Mouse (Mus musculus) kidney, embryonic 16.5 days (tissue): ENCODE results near the gene Lmtk3. TPM values are rescaled to one million over a fixed set of nuclear protein-coding genes. Genes with fewer than 3 reads are reported as not detected.

Source experiments
- ATAC-seq: fragments of 200-750 bp; cut with Nextera tagmentation; 2 replicates; pipeline ENCODE4 v1.8.0; 2017; ENCODE audit warnings: moderate TSS enrichment; ENCODE audit not compliant: low FRiP score, low TSS enrichment
- H3K27ac ChIP-seq: fragments of 300-500 bp; sonication (generic); 2 replicates; pipeline ENCODE4 v1.5.1; 2014; ENCODE audit warnings: low read length
- H3K27me3 ChIP-seq: fragments of 300-500 bp; sonication (generic); 2 replicates; pipeline ENCODE4 v1.6.1; 2014; ENCODE audit warnings: low read length, control low read depth, mixed read lengths; ENCODE audit not compliant: insufficient read depth
- H3K36me3 ChIP-seq: fragments of 300-500 bp; sonication (generic); 2 replicates; pipeline ENCODE4 v1.6.1; 2014; ENCODE audit warnings: low read length, control low read depth, mixed read lengths; ENCODE audit not compliant: insufficient read depth
- H3K4me1 ChIP-seq: fragments of 300-500 bp; sonication (generic); 2 replicates; pipeline ENCODE4 v1.6.1; 2014; ENCODE audit warnings: low read length, control low read depth, mixed read lengths; ENCODE audit not compliant: insufficient read depth
- H3K4me2 ChIP-seq: fragments of 300-500 bp; sonication (generic); replicated peaks from 2 replicates; pipeline ENCODE4 v1.6.1; 2014; ENCODE audit warnings: low read depth, low read length
- H3K4me3 ChIP-seq: fragments of 300-500 bp; sonication (generic); 2 replicates; pipeline ENCODE4 v1.5.1; 2014; ENCODE audit warnings: mild to moderate bottlenecking, low read length
- H3K9ac ChIP-seq: fragments of 300-500 bp; sonication (generic); replicated peaks from 2 replicates; pipeline ENCODE4 v1.6.1; 2014; ENCODE audit warnings: low read length
- H3K9me3 ChIP-seq: fragments of 300-500 bp; sonication (generic); 2 replicates; pipeline ENCODE4 v1.6.1; 2016; ENCODE audit warnings: low read length, control low read depth
- WGBS: fragments of 180-500 bp; shearing (Covaris S2); extraction: QIAGEN DNeasy Blood & Tissue Kit; methylation state at CpG from one replicate; pipeline ENCODE4 v1.1.7; 2014; 5-methylcytosine and 5-hydroxymethylcytosine counted together
- polyA plus RNA-seq: library from polyadenylated mRNA; unstranded; fragments of >200 nt; fragmentation: Nextera tagmentation; extraction: Ambion mirVana; gene quantifications from 2 replicates; pipeline ENCODE4 v1.2.1, GENCODE M21; 2015

Lmtk3 gene
- polyA plus RNA-seq, 1 experiment from 2014 or later, result 1.3 TPM

- Histone ChIP-seq H3K4me3 (no peak overlapping the region), H3K27ac (no peak overlapping the region), H3K27me3 (no peaks in the 10 kb centered on the region), H3K36me3 (no peaks in the 10 kb centered on the region), H3K9ac (0 out of 2 replicates have a peak overlapping the region, but pooled peaks have one; percentile 37), H3K9me3 (no peaks in the 10 kb centered on the region; the same call in 1 of the 2 replicates), H3K4me2 (no peak overlapping the region), H3K4me1 (peaks cover 10% of the 10 kb centered on the region; the same call in 1 of the 2 replicates)
- peak; percentile 46; the same call in 1 of the 2 replicates for ATAC-seq
- 29% methylated on average over 9 of the region's 10 CpGs for whole genome bisulfite sequencing
Observed at GRCm38 (mm10) chr7:45749401-45749800, 34.1 kb upstream of the Lmtk3 start.

GRCm38 (mm10) chr7:45750162-45750561 lies 33.4 kb upstream of the Lmtk3 start:
- ATAC-seq, result no peak
- Histone ChIP-seq H3K9ac (no peak overlapping the region), H3K4me1 (peaks cover 10% of the 10 kb centered on the region; the same call in 1 of the 2 replicates), H3K4me3 (no peak overlapping the region), H3K27ac (no peak overlapping the region), H3K36me3 (no peaks in the 10 kb centered on the region), H3K4me2 (no peak overlapping the region), H3K27me3 (no peaks in the 10 kb centered on the region), H3K9me3 (no peaks in the 10 kb centered on the region; the same call in 1 of the 2 replicates)
- 55% methylated on average over 9 of the region's 9 CpGs for WGBS

- H3K9me3 ChIP-seq, result no peaks in the 10 kb centered on the region
- H3K4me1 ChIP-seq, result peaks cover 5% of the 10 kb centered on the region; the same call in 1 of the 2 replicates
- ATAC-seq, result no peak
- no peak overlapping the region for H3K4me3 ChIP-seq
- peaks cover 21% of the 10 kb centered on the region for H3K27me3 ChIP-seq
- H3K4me2 ChIP-seq, result no peak overlapping the region
- no peaks in the 10 kb centered on the region for H3K36me3 ChIP-seq
- no peak overlapping the region for H3K9ac ChIP-seq
- no peak overlapping the region for H3K27ac ChIP-seq
- WGBS, result 55% methylated on average over 6 of the region's 6 CpGs
Observed at GRCm38 (mm10) chr7:45755703-45756102, 27.8 kb upstream of the Lmtk3 start.

GRCm38 (mm10) chr7:45759400-45759799 lies 24.1 kb upstream of the Lmtk3 start:
- Histone ChIP-seq H3K4me1 (peaks cover 5% of the 10 kb centered on the region; the same call in 1 of the 2 replicates), H3K27me3 (peaks cover 21% of the 10 kb centered on the region), H3K27ac (no peak overlapping the region), H3K4me3 (peak overlapping the region; percentile 30), H3K9me3 (no peaks in the 10 kb centered on the region), H3K36me3 (no peaks in the 10 kb centered on the region), H3K9ac (peak overlapping the region; percentile 54), H3K4me2 (peak overlapping the region; percentile 53)
- WGBS, result 3% methylated on average over 27 of the region's 27 CpGs
- ATAC-seq, result peak; percentile 92

GRCm38 (mm10) chr7:45760151-45760550 lies 23.4 kb upstream of the Lmtk3 start:
- Histone ChIP-seq H3K36me3 (no peaks in the 10 kb centered on the region), H3K9me3 (no peaks in the 10 kb centered on the region), H3K9ac (no peak overlapping the region), H3K4me3 (no peak overlapping the region), H3K4me2 (no peak overlapping the region), H3K27me3 (peaks cover 21% of the 10 kb centered on the region), H3K27ac (no peak overlapping the region), H3K4me1 (peaks cover 5% of the 10 kb centered on the region; the same call in 1 of the 2 replicates)
- ATAC-seq, result 0 out of 2 replicates have a peak, but pooled peaks have one; percentile 9
- 65% methylated on average over 5 of the region's 5 CpGs for WGBS

- Histone ChIP-seq H3K36me3 (no peaks in the 10 kb centered on the region), H3K27ac (no peak overlapping the region), H3K4me3 (no peak overlapping the region), H3K27me3 (no peaks in the 10 kb centered on the region), H3K9me3 (no peaks in the 10 kb centered on the region), H3K9ac (no peak overlapping the region), H3K4me2 (no peak overlapping the region), H3K4me1 (no peaks in the 10 kb centered on the region)
- no peak for ATAC-seq
- WGBS, result 51% methylated on average over 8 of the region's 8 CpGs
Observed at GRCm38 (mm10) chr7:45765995-45766394, 17.5 kb upstream of the Lmtk3 start.

GRCm38 (mm10) chr7:45766764-45767163 lies 16.8 kb upstream of the Lmtk3 start:
- Histone ChIP-seq H3K36me3 (no peaks in the 10 kb centered on the region), H3K27me3 (no peaks in the 10 kb centered on the region), H3K9me3 (no peaks in the 10 kb centered on the region), H3K4me1 (no peaks in the 10 kb centered on the region), H3K9ac (no peak overlapping the region), H3K4me3 (no peak overlapping the region), H3K27ac (no peak overlapping the region), H3K4me2 (no peak overlapping the region)
- 43% methylated on average over 6 of the region's 8 CpGs for WGBS
- 0 out of 2 replicates have a peak, but pooled peaks have one; percentile 12 for ATAC-seq

GRCm38 (mm10) chr7:45767500-45767899 lies 16.0 kb upstream of the Lmtk3 start:
- H3K4me1 ChIP-seq, result no peaks in the 10 kb centered on the region
- no peaks in the 10 kb centered on the region for H3K9me3 ChIP-seq
- H3K9ac ChIP-seq, result no peak overlapping the region
- H3K27ac ChIP-seq, result no peak overlapping the region
- no peak for ATAC-seq
- H3K4me2 ChIP-seq, result no peak overlapping the region
- 97% methylated on average over 6 of the region's 6 CpGs for WGBS
- no peak overlapping the region for H3K4me3 ChIP-seq
- H3K36me3 ChIP-seq, result no peaks in the 10 kb centered on the region
- H3K27me3 ChIP-seq, result no peaks in the 10 kb centered on the region

GRCm38 (mm10) chr7:45770427-45771082 lies 13.0 kb upstream of the Lmtk3 start:
- Histone ChIP-seq H3K4me3 (no peak overlapping the region), H3K9me3 (no peaks in the 10 kb centered on the region), H3K4me1 (no peaks in the 10 kb centered on the region), H3K4me2 (no peak overlapping the region), H3K27ac (no peak overlapping the region), H3K36me3 (no peaks in the 10 kb centered on the region), H3K27me3 (no peaks in the 10 kb centered on the region), H3K9ac (no peak overlapping the region)
- peak; percentile 57; the same call in 1 of the 2 replicates for ATAC-seq
- 59% methylated on average over 8 of the region's 8 CpGs for WGBS

GRCm38 (mm10) chr7:45771101-45771500 lies 12.4 kb upstream of the Lmtk3 start:
- H3K27ac ChIP-seq, result no peak overlapping the region
- ATAC-seq, result no peak
- no peaks in the 10 kb centered on the region for H3K27me3 ChIP-seq
- H3K4me2 ChIP-seq, result no peak overlapping the region
- no peak overlapping the region for H3K9ac ChIP-seq
- WGBS, result 71% methylated on average over 4 of the region's 4 CpGs
- no peaks in the 10 kb centered on the region for H3K36me3 ChIP-seq
- H3K4me1 ChIP-seq, result no peaks in the 10 kb centered on the region
- no peak overlapping the region for H3K4me3 ChIP-seq
- H3K9me3 ChIP-seq, result no peaks in the 10 kb centered on the region
